ENCODE assay signal across 8 mouse cellular contexts in genomic region chr7:130368827-130369641, GRCm38 (mm10).
DNase-seq lines count a peak whose midpoint lies in the region; ATAC-seq and TF ChIP-seq lines count a peak whose summit lies in the region.

No protein-coding gene starts in this region.

- no peaks in the 10 kb centered on the region for H3K27me3 ChIP-seq in lung, embryonic 14.5 days (ENCODE audit: insufficient read depth, low read length)
- H3K27me3 ChIP-seq in forebrain, embryonic 11.5 days (ENCODE audit: control insufficient read depth, insufficient read depth, low read length), result peaks cover 53% of the 10 kb centered on the region
- H3K27me3 ChIP-seq in limb, embryonic 10.5 days (ENCODE audit: low read depth, poor library complexity, severe bottlenecking), result 0 out of 2 replicates have a peak, but pooled peaks cover 3% of the 10 kb centered on the region

- no peak overlapping the region for H3K27ac ChIP-seq in lung, embryonic 14.5 days (ENCODE audit: low read depth)
- H3K27ac ChIP-seq in forebrain, embryonic 11.5 days (ENCODE audit: low read depth, low read length), result no peak overlapping the region
- peak overlapping the region; percentile 33; the same call in 1 of the 2 replicates for H3K27ac ChIP-seq in limb, embryonic 10.5 days

- no peaks in the 10 kb centered on the region for H3K36me3 ChIP-seq in lung, embryonic 14.5 days (ENCODE audit: insufficient read depth)
- no peaks in the 10 kb centered on the region for H3K36me3 ChIP-seq in forebrain, embryonic 11.5 days (ENCODE audit: control insufficient read depth, insufficient read depth, low read length)
- no peaks in the 10 kb centered on the region for H3K36me3 ChIP-seq in limb, embryonic 10.5 days

- peak; percentile 49 for ATAC-seq in lung, embryonic 14.5 days (ENCODE audit: insufficient read depth)
- ATAC-seq in forebrain, embryonic 11.5 days (replicated peaks; ENCODE audit: low FRiP score), result peak; percentile 63
- ATAC-seq in frontal cortex, adult (ENCODE audit: low TSS enrichment), result no peak

- 0 out of 2 replicates have a peak, but pooled peaks have one; percentile 20 for TF ChIP-seq CTCF in lung, embryonic 14.5 days (IDR thresholded peaks at IDR 0.05; ENCODE audit: low read depth)

- peaks cover 7% of the 10 kb centered on the region; the same call in 1 of the 2 replicates for H3K9me3 ChIP-seq in lung, embryonic 14.5 days (ENCODE audit: low read depth, low read length)
- H3K9me3 ChIP-seq in forebrain, embryonic 11.5 days (ENCODE audit: control insufficient read depth, low read length), result no peaks in the 10 kb centered on the region; the same call in 1 of the 2 replicates
- no peaks in the 10 kb centered on the region for H3K9me3 ChIP-seq in limb, embryonic 10.5 days (replicated peaks)

- no peak overlapping the region for H3K4me3 ChIP-seq in lung, embryonic 14.5 days (ENCODE audit: low read depth, low read length)
- no peak overlapping the region for H3K4me3 ChIP-seq in forebrain, embryonic 11.5 days (ENCODE audit: low read depth, low read length)
- peak overlapping the region; percentile 25 for H3K4me3 ChIP-seq in limb, embryonic 10.5 days

- WGBS in lung, embryonic 14.5 days, result 40% methylated on average over 24 of the region's 24 CpGs
- 13% methylated on average over 24 of the region's 24 CpGs for WGBS in forebrain, embryonic 11.5 days
- WGBS in limb, embryonic 10.5 days, result 50% methylated on average over 24 of the region's 24 CpGs

- DNase-seq in lung, embryonic 14.5 days, result peak; percentile 49
- DNase-seq in lung, postnatal 14 days, result no peak
- DNase-seq in forebrain, embryonic 11.5 days (ENCODE audit: low spot score), result peak; percentile 80
- DNase-seq in limb, embryonic 10.5 days (ENCODE audit: low spot score), result peak; percentile 46
- peak; percentile 69 for DNase-seq in retina, embryonic 14.5 days (ENCODE audit: low spot score)
- DNase-seq in adipocyte (ENCODE audit: low spot score), result no peak
- no peak for DNase-seq in layer of hippocampus, adult 9-11 months

- no peaks in the 10 kb centered on the region for H3K4me1 ChIP-seq in lung, embryonic 14.5 days (ENCODE audit: insufficient read depth)
- H3K4me1 ChIP-seq in forebrain, embryonic 11.5 days (replicated peaks; ENCODE audit: control insufficient read depth, insufficient read depth, low read length), result peaks cover 21% of the 10 kb centered on the region
- peaks cover 23% of the 10 kb centered on the region for H3K4me1 ChIP-seq in limb, embryonic 10.5 days

- H3K4me2 ChIP-seq in lung, embryonic 14.5 days, result 0 out of 2 replicates have a peak overlapping the region, but pooled peaks have one; percentile 15
- peak overlapping the region; percentile 37 for H3K4me2 ChIP-seq in forebrain, embryonic 11.5 days (ENCODE audit: low read depth, low read length, severe bottlenecking)

- no peak overlapping the region for H3K9ac ChIP-seq in lung, embryonic 14.5 days
- H3K9ac ChIP-seq in forebrain, embryonic 11.5 days (ENCODE audit: low read length), result no peak overlapping the region; the same call in 1 of the 2 replicates

Comparison
In these comparisons a context has a peak if more than half of its experiments do, and no peak if none do; other contexts are left out.
1. DNase-seq: peak in lung, embryonic 14.5 days (single experiment), forebrain, embryonic 11.5 days (single experiment), limb, embryonic 10.5 days (single experiment) and retina, embryonic 14.5 days (single experiment); none in lung, postnatal 14 days (single experiment), adipocyte (single experiment) and layer of hippocampus, adult 9-11 months (single experiment).